Mouse (Mus musculus): ENCODE measurements at regions not wholly inside any gene's neighbourhood (a gene's known extent, or its start where the extent isn't known, plus 50 kb on each side); places are given as distances from the start of the nearest gene placed in this dataset.

DNA sequence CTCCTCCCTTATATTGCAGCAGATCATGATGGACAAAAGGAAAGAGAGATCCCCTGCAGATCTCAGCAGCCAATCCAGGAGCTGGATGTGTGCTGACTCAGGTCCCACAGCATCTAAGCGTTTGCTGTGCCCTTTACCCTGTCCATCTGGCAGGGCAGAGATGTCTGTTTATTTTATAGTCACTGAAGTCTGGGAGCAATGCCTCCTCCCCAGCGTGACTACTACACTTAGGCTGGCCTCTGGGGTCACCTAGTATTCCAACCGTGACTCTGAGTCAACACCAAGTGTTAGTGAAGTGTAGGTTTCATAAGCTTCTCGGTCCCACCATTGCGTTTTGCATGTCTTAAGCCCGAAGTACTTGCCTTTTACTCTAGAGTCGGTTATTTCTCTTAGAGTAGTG, 155.3 kb upstream of the Gmds start:
- ATAC-seq (ENCODE audit: insufficient read depth): peak; percentile 31; the same call in 1 of the 2 replicates
- H3K4me1 ChIP-seq (replicated peaks): no peaks in the 10 kb centered on the region
- WGBS (ENCODE audit: insufficient replicate concordance): 50% methylated on average over 7 of the region's 7 CpGs
- no peak overlapping the region for H3K27ac ChIP-seq (replicated peaks)
- no peak overlapping the region for H3K9ac ChIP-seq
- no peak overlapping the region for H3K4me2 ChIP-seq
- H3K27me3 ChIP-seq: no peaks in the 10 kb centered on the region
- H3K36me3 ChIP-seq (replicated peaks): no peaks in the 10 kb centered on the region
- H3K9me3 ChIP-seq (replicated peaks): no peaks in the 10 kb centered on the region
- no peak overlapping the region for H3K4me3 ChIP-seq (replicated peaks)

DNA sequence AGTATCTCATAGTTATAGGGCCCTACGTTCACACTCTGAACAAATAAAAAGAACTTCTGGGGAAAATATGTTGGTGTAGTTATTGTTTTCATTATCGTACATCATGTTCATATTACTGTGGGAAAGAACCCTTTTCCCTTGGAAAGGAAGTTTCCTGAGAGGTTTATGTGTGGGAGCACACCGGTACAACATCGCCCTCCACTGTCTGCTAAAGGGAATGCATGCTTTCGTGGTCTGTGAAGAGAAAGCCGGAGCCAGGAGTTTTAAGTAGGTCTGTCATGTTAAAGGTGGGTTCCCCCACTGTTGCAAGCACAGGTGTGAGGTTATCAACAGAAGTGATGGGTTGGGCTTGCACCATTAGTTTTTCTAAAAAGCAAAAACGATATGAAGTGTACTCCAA, 154.8 kb upstream of the Gmds start:
- H3K27me3 ChIP-seq: no peaks in the 10 kb centered on the region
- no peaks in the 10 kb centered on the region for H3K36me3 ChIP-seq (replicated peaks)
- no peak overlapping the region for H3K4me2 ChIP-seq
- H3K4me1 ChIP-seq (replicated peaks): no peaks in the 10 kb centered on the region
- H3K4me3 ChIP-seq (replicated peaks): no peak overlapping the region
- no peaks in the 10 kb centered on the region for H3K9me3 ChIP-seq (replicated peaks)
- H3K27ac ChIP-seq (replicated peaks): no peak overlapping the region
- ATAC-seq (ENCODE audit: insufficient read depth): no peak
- no peak overlapping the region for H3K9ac ChIP-seq
- WGBS (ENCODE audit: insufficient replicate concordance): 24% methylated on average over 7 of the region's 7 CpGs

- H3K4me1 ChIP-seq (replicated peaks): no peaks in the 10 kb centered on the region
- no peak overlapping the region for H3K9ac ChIP-seq
- H3K9me3 ChIP-seq (replicated peaks): no peaks in the 10 kb centered on the region
- no peak for ATAC-seq (ENCODE audit: insufficient read depth)
- WGBS (ENCODE audit: insufficient replicate concordance): 54% methylated on average over 7 of the region's 7 CpGs
- no peak overlapping the region for H3K4me2 ChIP-seq
- H3K27ac ChIP-seq (replicated peaks): no peak overlapping the region
- H3K27me3 ChIP-seq: no peaks in the 10 kb centered on the region
- no peaks in the 10 kb centered on the region for H3K36me3 ChIP-seq (replicated peaks)
- H3K4me3 ChIP-seq (replicated peaks): no peak overlapping the region
Measured at GRCm38 (mm10) chr13:32492566-32492965, 154.0 kb upstream of the Gmds start.

- H3K4me1 ChIP-seq (replicated peaks): no peaks in the 10 kb centered on the region
- no peaks in the 10 kb centered on the region for H3K27me3 ChIP-seq
- no peak overlapping the region for H3K4me2 ChIP-seq
- WGBS (ENCODE audit: insufficient replicate concordance): 66% methylated on average over 8 of the region's 8 CpGs
- ATAC-seq (ENCODE audit: insufficient read depth): no peak
- no peaks in the 10 kb centered on the region for H3K36me3 ChIP-seq (replicated peaks)
- H3K27ac ChIP-seq (replicated peaks): no peak overlapping the region
- H3K9me3 ChIP-seq (replicated peaks): no peaks in the 10 kb centered on the region
- no peak overlapping the region for H3K9ac ChIP-seq
- H3K4me3 ChIP-seq (replicated peaks): no peak overlapping the region
Measured at GRCm38 (mm10) chr13:32481444-32482058, 143.0 kb upstream of the Gmds start.

DNA sequence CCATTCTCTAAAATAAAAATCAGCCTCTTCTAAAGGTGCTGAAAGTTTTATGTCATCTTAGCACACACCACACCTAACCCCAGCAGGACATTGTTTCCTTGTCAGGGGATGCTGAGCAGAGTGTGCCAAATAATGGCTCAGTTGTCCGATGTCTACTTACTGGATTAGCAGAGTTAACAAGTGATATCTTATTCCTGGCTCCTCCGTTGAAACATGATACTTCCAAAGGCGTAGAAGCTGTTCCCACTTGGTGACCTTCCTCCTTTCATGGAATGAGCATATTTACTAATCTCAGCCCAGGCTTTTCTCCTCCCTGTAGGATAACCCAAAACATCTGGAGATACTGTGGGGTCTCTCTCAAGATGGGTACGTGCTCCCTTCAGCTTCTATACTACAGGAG, 141.5 kb upstream of the Gmds start:
- H3K4me2 ChIP-seq: no peak overlapping the region
- no peaks in the 10 kb centered on the region for H3K4me1 ChIP-seq (replicated peaks)
- no peaks in the 10 kb centered on the region for H3K9me3 ChIP-seq (replicated peaks)
- no peaks in the 10 kb centered on the region for H3K36me3 ChIP-seq (replicated peaks)
- 51% methylated on average over 4 of the region's 4 CpGs for WGBS (ENCODE audit: insufficient replicate concordance)
- no peaks in the 10 kb centered on the region for H3K27me3 ChIP-seq
- H3K27ac ChIP-seq (replicated peaks): no peak overlapping the region
- no peak overlapping the region for H3K4me3 ChIP-seq (replicated peaks)
- no peak for ATAC-seq (ENCODE audit: insufficient read depth)
- no peak overlapping the region for H3K9ac ChIP-seq

- H3K27ac ChIP-seq (replicated peaks): no peak overlapping the region
- no peak overlapping the region for H3K9ac ChIP-seq
- no peaks in the 10 kb centered on the region for H3K36me3 ChIP-seq (replicated peaks)
- H3K4me2 ChIP-seq: no peak overlapping the region
- no peaks in the 10 kb centered on the region for H3K4me1 ChIP-seq (replicated peaks)
- no peaks in the 10 kb centered on the region for H3K9me3 ChIP-seq (replicated peaks)
- H3K4me3 ChIP-seq (replicated peaks): no peak overlapping the region
- H3K27me3 ChIP-seq: no peaks in the 10 kb centered on the region
- ATAC-seq (ENCODE audit: insufficient read depth): no peak
- WGBS (ENCODE audit: insufficient replicate concordance): 54% methylated on average over 8 of the region's 8 CpGs
Measured at GRCm38 (mm10) chr13:32479118-32479818, 140.7 kb upstream of the Gmds start.

DNA sequence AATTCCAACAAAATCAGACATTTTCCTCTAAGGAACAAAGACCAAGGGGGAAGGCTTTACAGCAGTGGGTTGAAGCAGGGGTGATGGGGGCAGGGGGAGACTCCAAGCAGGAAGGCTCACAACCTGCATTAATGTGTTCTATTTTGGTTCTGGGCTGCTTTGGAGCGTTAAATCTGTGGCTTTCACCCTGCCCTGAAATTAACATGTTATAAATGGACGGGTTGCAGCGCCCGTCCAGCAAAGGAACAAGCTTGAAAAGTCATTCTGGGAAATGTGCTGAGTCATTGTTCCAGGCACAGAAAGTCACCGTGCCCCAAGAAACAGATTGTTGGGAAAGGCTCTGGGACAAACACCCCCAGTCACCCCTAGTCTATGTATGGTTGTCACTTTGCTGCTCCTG, 127.2 kb upstream of the Gmds start:
- Histone ChIP-seq H3K4me1 (replicated peaks) (no peaks in the 10 kb centered on the region), H3K36me3 (replicated peaks) (no peaks in the 10 kb centered on the region), H3K4me2 (no peak overlapping the region), H3K27ac (replicated peaks) (no peak overlapping the region), H3K4me3 (replicated peaks) (no peak overlapping the region), H3K27me3 (no peaks in the 10 kb centered on the region), H3K9ac (no peak overlapping the region), H3K9me3 (replicated peaks) (no peaks in the 10 kb centered on the region)
- 28% methylated on average over 5 of the region's 5 CpGs for WGBS (ENCODE audit: insufficient replicate concordance)
- no peak for ATAC-seq (ENCODE audit: insufficient read depth)

GRCm38 (mm10) chr13:32465041-32465682, 126.6 kb upstream of the Gmds start:
- no peak overlapping the region for H3K4me2 ChIP-seq
- no peak overlapping the region for H3K27ac ChIP-seq (replicated peaks)
- no peak overlapping the region for H3K4me3 ChIP-seq (replicated peaks)
- no peaks in the 10 kb centered on the region for H3K27me3 ChIP-seq
- no peak overlapping the region for H3K9ac ChIP-seq
- no peaks in the 10 kb centered on the region for H3K36me3 ChIP-seq (replicated peaks)
- 54% methylated on average over 6 of the region's 6 CpGs for WGBS (ENCODE audit: insufficient replicate concordance)
- no peaks in the 10 kb centered on the region for H3K9me3 ChIP-seq (replicated peaks)
- no peaks in the 10 kb centered on the region for H3K4me1 ChIP-seq (replicated peaks)
- no peak for ATAC-seq (ENCODE audit: insufficient read depth)

DNA sequence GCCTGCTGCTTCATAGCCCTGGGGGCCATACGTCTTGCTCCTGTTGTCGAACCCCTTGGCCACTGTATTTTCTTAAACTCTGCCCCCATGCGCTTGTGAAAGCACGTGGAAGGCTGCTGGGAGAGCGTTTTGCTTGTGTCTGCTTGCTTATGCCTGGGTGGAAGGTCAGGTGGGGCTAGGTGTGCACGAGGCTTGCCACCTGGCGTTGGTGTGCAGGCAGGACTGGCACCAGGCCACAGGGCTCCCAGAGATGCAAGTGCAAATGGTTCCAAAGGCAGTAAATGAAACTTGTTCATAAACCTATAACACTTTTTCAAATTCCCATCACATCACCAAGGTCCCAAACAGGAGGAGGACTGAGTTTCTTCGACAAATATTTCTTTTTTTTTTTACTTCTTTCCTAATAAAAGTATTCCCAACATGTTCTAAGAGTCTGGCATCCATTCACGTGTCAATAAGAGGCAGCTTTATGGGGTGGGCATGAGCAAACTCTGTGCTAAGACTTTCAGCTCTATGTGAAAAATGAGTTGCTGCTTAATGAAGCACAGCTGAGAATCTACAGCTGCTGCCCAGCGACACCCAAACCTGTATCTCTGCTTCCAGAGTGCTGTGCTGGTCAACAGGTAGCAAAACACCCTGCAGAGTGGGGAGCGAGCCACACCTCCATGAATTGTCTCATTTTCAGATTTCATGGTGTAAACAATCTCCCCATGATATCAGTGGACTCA, 116.0 kb upstream of the Gmds start:
- no peak overlapping the region for H3K4me3 ChIP-seq (replicated peaks)
- H3K4me1 ChIP-seq (replicated peaks): no peaks in the 10 kb centered on the region
- H3K27me3 ChIP-seq: no peaks in the 10 kb centered on the region
- H3K36me3 ChIP-seq (replicated peaks): no peaks in the 10 kb centered on the region
- H3K27ac ChIP-seq (replicated peaks): no peak overlapping the region
- no peak for ATAC-seq (ENCODE audit: insufficient read depth)
- no peak overlapping the region for H3K9ac ChIP-seq
- H3K9me3 ChIP-seq (replicated peaks): no peaks in the 10 kb centered on the region
- no peak overlapping the region for H3K4me2 ChIP-seq
- 54% methylated on average over 11 of the region's 11 CpGs for WGBS (ENCODE audit: insufficient replicate concordance)

DNA sequence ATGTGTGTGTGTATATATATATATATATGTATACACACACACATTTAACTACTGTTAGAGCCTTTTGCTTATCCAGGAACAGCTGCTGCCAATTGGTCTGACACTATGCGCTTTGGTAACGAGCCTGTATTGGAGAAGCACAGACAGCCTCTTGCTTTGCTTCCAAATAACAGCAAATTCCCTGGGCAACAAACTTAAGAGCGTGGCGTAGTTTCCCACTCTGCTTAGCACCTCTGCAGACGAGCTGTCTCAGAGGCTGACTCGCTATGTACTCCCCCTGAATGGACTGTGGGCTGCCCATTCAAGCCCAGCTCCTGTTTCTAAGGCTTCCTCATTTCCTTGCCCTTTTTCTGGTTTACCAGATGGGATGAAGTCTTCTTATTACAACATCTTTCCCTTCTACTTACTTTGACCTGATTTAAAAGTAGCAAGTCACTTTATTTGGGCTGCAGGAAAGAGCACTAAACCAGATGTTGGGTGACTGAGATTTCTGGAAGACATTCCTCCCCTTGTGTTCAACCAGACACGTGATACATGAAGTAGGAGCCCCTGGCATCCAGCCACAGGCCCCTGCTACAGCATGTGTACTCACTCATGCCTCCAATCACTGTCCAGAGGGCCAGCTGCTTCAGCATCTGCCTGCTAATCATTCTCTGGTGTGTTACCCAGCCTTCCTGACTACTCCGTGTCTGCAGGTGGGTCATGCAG, 111.3 kb upstream of the Gmds start:
- Histone ChIP-seq H3K4me3 (replicated peaks) (no peak overlapping the region), H3K27ac (replicated peaks) (no peak overlapping the region), H3K4me2 (no peak overlapping the region), H3K27me3 (no peaks in the 10 kb centered on the region), H3K9me3 (replicated peaks) (no peaks in the 10 kb centered on the region), H3K4me1 (replicated peaks) (no peaks in the 10 kb centered on the region), H3K9ac (no peak overlapping the region), H3K36me3 (replicated peaks) (no peaks in the 10 kb centered on the region)
- ATAC-seq (ENCODE audit: insufficient read depth): no peak
- WGBS (ENCODE audit: insufficient replicate concordance): 61% methylated on average over 8 of the region's 8 CpGs

GRCm38 (mm10) chr13:32444531-32444930, 106.0 kb upstream of the Gmds start:
- H3K9me3 ChIP-seq (replicated peaks): no peaks in the 10 kb centered on the region
- H3K4me2 ChIP-seq: no peak overlapping the region
- H3K27me3 ChIP-seq: no peaks in the 10 kb centered on the region
- no peak overlapping the region for H3K4me3 ChIP-seq (replicated peaks)
- no peaks in the 10 kb centered on the region for H3K36me3 ChIP-seq (replicated peaks)
- H3K27ac ChIP-seq (replicated peaks): no peak overlapping the region
- ATAC-seq (ENCODE audit: insufficient read depth): no peak
- H3K9ac ChIP-seq: no peak overlapping the region
- 36% methylated on average over 3 of the region's 3 CpGs for WGBS (ENCODE audit: insufficient replicate concordance)
- no peaks in the 10 kb centered on the region for H3K4me1 ChIP-seq (replicated peaks)

All from liver, embryonic 15.5 days (tissue).